Mouse (Mus musculus) heart, adult 18-20 months (tissue): Measurements from ENCODE around the gene Uvrag. TPM values are rescaled to one million over a fixed set of nuclear protein-coding genes. Genes with fewer than 3 reads are reported as not detected.

Experiments used
- DNase-seq, 2 experiments: peaks; one replicate each; pipeline ENCODE4 v3.0.0; 2021 to 2022; ENCODE audit warnings: mixed read lengths in 1 of 2
- total RNA-seq, 2 experiments: library from RNA; stranded (reverse); gene quantifications; 2 replicates each; pipeline ENCODE4 v1.2.3; 2021

Gene Uvrag
- total RNA-seq, 2 experiments from 2014 or later: 17.4 to 19.9 TPM

- DNase-seq: no peak
Observed at GRCm38 (mm10) chr7:99140511-99140910, 430 bp downstream of the Uvrag start.

- peak; percentile 42 to 62 for DNase-seq
Observed at GRCm38 (mm10) chr7:99139841-99140491, 975 bp downstream of the Uvrag start.

- no peak for DNase-seq
Observed at GRCm38 (mm10) chr7:99137541-99137940, 3.4 kb downstream of the Uvrag start.

- DNase-seq: no peak
Observed at GRCm38 (mm10) chr7:99136789-99137188, 4.2 kb downstream of the Uvrag start.

GRCm38 (mm10) chr7:99133811-99134402, 7.0 kb downstream of the Uvrag start:
- DNase-seq: peak in 1 of 2 experiments; percentile 47

- peak; percentile 52 to 57 for DNase-seq
Observed at GRCm38 (mm10) chr7:99132597-99132996, 8.3 kb downstream of the Uvrag start.

- peak in 1 of 2 experiments; percentile 51 for DNase-seq
Observed at GRCm38 (mm10) chr7:99131819-99132353, 9.1 kb downstream of the Uvrag start.

- no peak for DNase-seq
Observed at GRCm38 (mm10) chr7:99128965-99129364, 12.0 kb downstream of the Uvrag start.

- DNase-seq: no peak
Observed at GRCm38 (mm10) chr7:99128020-99128950, 12.7 kb downstream of the Uvrag start.

- peak; percentile 43 to 65 for DNase-seq
Observed at GRCm38 (mm10) chr7:99126057-99126456, 14.9 kb downstream of the Uvrag start.

GRCm38 (mm10) chr7:99122651-99123050, 18.3 kb downstream of the Uvrag start:
- DNase-seq: no peak

- peak in 1 of 2 experiments; percentile 18 for DNase-seq
Observed at GRCm38 (mm10) chr7:99120865-99121521, 19.9 kb downstream of the Uvrag start.

- no peak for DNase-seq
Observed at GRCm38 (mm10) chr7:99120082-99120481, 20.9 kb downstream of the Uvrag start.

- no peak for DNase-seq
Observed at GRCm38 (mm10) chr7:99116781-99117180, 24.2 kb downstream of the Uvrag start.

GRCm38 (mm10) chr7:99114006-99114726, 26.8 kb downstream of the Uvrag start:
- no peak for DNase-seq

- peak; percentile 25 to 63 for DNase-seq
Observed at GRCm38 (mm10) chr7:99107566-99107965, 33.4 kb downstream of the Uvrag start.

- no peak for DNase-seq
Observed at GRCm38 (mm10) chr7:99106714-99107270, 34.1 kb downstream of the Uvrag start.

- peak in 1 of 2 experiments; percentile 22 for DNase-seq
Observed at GRCm38 (mm10) chr7:99101767-99102593, 39.0 kb downstream of the Uvrag start.

GRCm38 (mm10) chr7:99101076-99101475, 39.9 kb downstream of the Uvrag start:
- DNase-seq: no peak

- DNase-seq: no peak
Observed at GRCm38 (mm10) chr7:99100573-99100972, 40.4 kb downstream of the Uvrag start.
